Mouse (Mus musculus): Measurements from ENCODE around the gene Lactbl1. TPM values are rescaled to one million over a fixed set of nuclear protein-coding genes. Genes with fewer than 3 reads are reported as not detected.

Lactbl1 gene
- polyA plus RNA-seq, 1 experiment from 2014 or later, result 0.10 TPM

DNA sequence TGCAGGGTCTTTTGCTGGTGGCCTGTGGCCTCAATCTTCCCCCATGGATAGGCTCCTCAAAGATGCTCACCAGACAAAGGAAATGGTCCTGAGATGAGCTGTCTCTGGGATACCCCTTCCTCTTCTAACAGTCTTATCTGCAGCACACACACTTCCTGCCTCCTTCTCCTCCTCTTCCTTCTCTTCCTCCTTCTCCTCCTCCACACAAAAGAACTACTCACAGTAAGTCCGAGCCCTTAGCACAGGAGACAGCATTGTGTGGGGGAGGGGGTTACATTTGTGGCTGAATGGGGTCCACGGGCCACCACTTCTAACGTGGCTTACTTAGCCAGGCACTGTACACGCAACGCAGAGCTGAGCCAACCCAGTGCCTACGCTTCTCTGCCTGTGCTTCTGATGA is 30.6 kb downstream of the Lactbl1 start:
- WGBS, result 67% methylated on average over 6 of the region's 6 CpGs
- H3K27ac ChIP-seq (ENCODE audit: low read length), result no peak overlapping the region
- H3K4me2 ChIP-seq (replicated peaks; ENCODE audit: low read depth, low read length), result no peak overlapping the region
- H3K27me3 ChIP-seq (ENCODE audit: control insufficient read depth, insufficient read depth, low read length), result no peaks in the 10 kb centered on the region
- no peak overlapping the region for H3K9ac ChIP-seq (replicated peaks; ENCODE audit: low read depth, low read length)
- ATAC-seq (ENCODE audit: insufficient number of reproducible peaks, insufficient read depth, low FRiP score, low read depth), result no peak
- H3K4me3 ChIP-seq (ENCODE audit: low read depth, low read length), result no peak overlapping the region
- peaks cover 13% of the 10 kb centered on the region; the same call in 1 of the 2 replicates for H3K4me1 ChIP-seq (ENCODE audit: control insufficient read depth, insufficient read depth, low read length)
- peaks cover 7% of the 10 kb centered on the region for H3K36me3 ChIP-seq (ENCODE audit: control insufficient read depth, insufficient read depth, low read length)
- H3K9me3 ChIP-seq (ENCODE audit: control insufficient read depth, low read depth, low read length), result no peaks in the 10 kb centered on the region

- Histone ChIP-seq H3K4me3 (ENCODE audit: low read depth, low read length) (no peak overlapping the region), H3K9me3 (ENCODE audit: control insufficient read depth, low read depth, low read length) (no peaks in the 10 kb centered on the region), H3K27me3 (ENCODE audit: control insufficient read depth, insufficient read depth, low read length) (no peaks in the 10 kb centered on the region), H3K4me1 (ENCODE audit: control insufficient read depth, insufficient read depth, low read length) (peaks cover 13% of the 10 kb centered on the region; the same call in 1 of the 2 replicates), H3K4me2 (replicated peaks; ENCODE audit: low read depth, low read length) (no peak overlapping the region), H3K9ac (replicated peaks; ENCODE audit: low read depth, low read length) (no peak overlapping the region), H3K27ac (ENCODE audit: low read length) (no peak overlapping the region), H3K36me3 (ENCODE audit: control insufficient read depth, insufficient read depth, low read length) (peaks cover 11% of the 10 kb centered on the region)
- WGBS, result 82% methylated on average over 10 of the region's 10 CpGs
- ATAC-seq (ENCODE audit: insufficient number of reproducible peaks, insufficient read depth, low FRiP score, low read depth), result no peak
Observed at GRCm38 (mm10) chr4:136653692-136654234, 31.3 kb downstream of the Lactbl1 start.

DNA sequence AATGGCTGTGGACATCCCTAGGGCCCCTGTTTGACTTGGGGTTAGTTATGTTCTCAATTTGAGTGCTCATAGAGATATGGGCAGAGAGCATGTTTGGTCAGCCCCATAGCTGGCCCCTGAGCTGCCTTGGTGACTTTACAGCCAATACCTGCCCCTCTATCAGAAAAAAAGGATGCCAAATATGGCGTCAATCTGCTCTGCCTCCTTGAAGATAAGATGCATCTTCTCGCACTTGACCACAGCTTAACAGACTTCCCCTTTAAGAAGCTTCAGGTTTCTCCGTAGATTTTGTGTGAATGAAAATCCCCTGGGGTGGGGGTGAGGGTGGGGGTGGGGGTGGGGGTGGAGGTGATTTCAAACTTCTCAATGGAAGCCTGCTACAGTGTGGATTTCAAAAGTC is 35.5 kb downstream of the Lactbl1 start:
- Histone ChIP-seq H3K4me2 (replicated peaks; ENCODE audit: low read depth, low read length) (no peak overlapping the region), H3K36me3 (ENCODE audit: control insufficient read depth, insufficient read depth, low read length) (peaks cover 19% of the 10 kb centered on the region)
- no peak for ATAC-seq (ENCODE audit: insufficient number of reproducible peaks, insufficient read depth, low FRiP score, low read depth)

DNA sequence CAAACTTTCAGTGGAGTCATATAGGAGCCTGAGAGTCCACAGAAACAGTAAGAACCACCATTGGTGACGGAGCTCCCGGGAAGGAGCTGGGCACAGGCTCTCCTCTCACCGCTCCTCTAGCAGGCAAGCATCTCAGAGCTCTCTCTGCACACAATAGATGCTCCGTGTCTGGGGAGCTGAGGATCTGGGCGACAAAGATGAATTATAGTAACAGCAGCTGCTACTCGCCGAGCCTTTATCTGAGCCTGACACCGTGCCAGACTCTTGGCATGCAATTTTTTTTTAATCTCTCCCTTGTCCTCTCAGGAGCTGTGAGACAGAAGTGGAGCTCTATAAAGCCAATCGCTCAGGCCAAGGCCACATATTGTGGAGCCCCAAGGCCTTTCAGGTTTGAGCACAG is 42.6 kb downstream of the Lactbl1 start:
- WGBS, result 63% methylated on average over 9 of the region's 9 CpGs
- Histone ChIP-seq H3K4me2 (replicated peaks; ENCODE audit: low read depth, low read length) (no peak overlapping the region), H3K4me1 (ENCODE audit: control insufficient read depth, insufficient read depth, low read length) (no peaks in the 10 kb centered on the region), H3K36me3 (ENCODE audit: control insufficient read depth, insufficient read depth, low read length) (peaks cover 9% of the 10 kb centered on the region), H3K9me3 (ENCODE audit: control insufficient read depth, low read depth, low read length) (no peaks in the 10 kb centered on the region), H3K9ac (replicated peaks; ENCODE audit: low read depth, low read length) (no peak overlapping the region), H3K4me3 (ENCODE audit: low read depth, low read length) (no peak overlapping the region), H3K27me3 (ENCODE audit: control insufficient read depth, insufficient read depth, low read length) (no peaks in the 10 kb centered on the region), H3K27ac (ENCODE audit: low read length) (no peak overlapping the region)
- no peak for ATAC-seq (ENCODE audit: insufficient number of reproducible peaks, insufficient read depth, low FRiP score, low read depth)

More for the DNA sequence above, 35.5 kb downstream of the Lactbl1 start:
- Histone ChIP-seq H3K27ac (ENCODE audit: low read length) (no peak overlapping the region), H3K9ac (replicated peaks; ENCODE audit: low read depth, low read length) (no peak overlapping the region), H3K27me3 (ENCODE audit: control insufficient read depth, insufficient read depth, low read length) (no peaks in the 10 kb centered on the region), H3K9me3 (ENCODE audit: control insufficient read depth, low read depth, low read length) (no peaks in the 10 kb centered on the region), H3K4me3 (ENCODE audit: low read depth, low read length) (no peak overlapping the region), H3K4me1 (ENCODE audit: control insufficient read depth, insufficient read depth, low read length) (no peaks in the 10 kb centered on the region)
- 63% methylated on average over 3 of the region's 3 CpGs for WGBS

DNA sequence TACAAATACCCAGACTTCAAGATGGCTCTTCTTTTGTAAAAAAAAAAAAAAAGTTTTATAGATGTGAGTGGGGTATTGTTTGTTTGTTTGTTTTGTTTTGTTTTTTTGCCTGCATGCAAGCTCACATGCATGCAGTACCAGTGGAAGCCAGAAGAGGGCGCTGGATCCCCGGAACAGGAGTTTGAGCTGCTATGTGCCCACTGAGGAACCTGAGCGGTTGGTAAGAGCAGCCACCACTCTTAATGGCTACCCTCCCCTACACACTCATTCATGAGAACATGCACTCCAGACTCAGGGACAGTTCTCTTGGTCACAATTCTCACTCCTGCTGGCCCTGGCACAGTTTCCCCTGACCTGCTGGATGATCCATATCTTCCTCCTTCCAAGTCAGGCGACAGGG is 43.6 kb downstream of the Lactbl1 start:
- Histone ChIP-seq H3K27me3 (ENCODE audit: control insufficient read depth, insufficient read depth, low read length) (no peaks in the 10 kb centered on the region), H3K9me3 (ENCODE audit: control insufficient read depth, low read depth, low read length) (no peaks in the 10 kb centered on the region), H3K27ac (ENCODE audit: low read length) (no peak overlapping the region), H3K9ac (replicated peaks; ENCODE audit: low read depth, low read length) (no peak overlapping the region), H3K4me3 (ENCODE audit: low read depth, low read length) (no peak overlapping the region), H3K36me3 (ENCODE audit: control insufficient read depth, insufficient read depth, low read length) (peaks cover 14% of the 10 kb centered on the region; the same call in 1 of the 2 replicates), H3K4me2 (replicated peaks; ENCODE audit: low read depth, low read length) (no peak overlapping the region), H3K4me1 (ENCODE audit: control insufficient read depth, insufficient read depth, low read length) (no peaks in the 10 kb centered on the region)
- no peak for ATAC-seq (ENCODE audit: insufficient number of reproducible peaks, insufficient read depth, low FRiP score, low read depth)
- WGBS, result 64% methylated on average over 4 of the region's 4 CpGs

DNA sequence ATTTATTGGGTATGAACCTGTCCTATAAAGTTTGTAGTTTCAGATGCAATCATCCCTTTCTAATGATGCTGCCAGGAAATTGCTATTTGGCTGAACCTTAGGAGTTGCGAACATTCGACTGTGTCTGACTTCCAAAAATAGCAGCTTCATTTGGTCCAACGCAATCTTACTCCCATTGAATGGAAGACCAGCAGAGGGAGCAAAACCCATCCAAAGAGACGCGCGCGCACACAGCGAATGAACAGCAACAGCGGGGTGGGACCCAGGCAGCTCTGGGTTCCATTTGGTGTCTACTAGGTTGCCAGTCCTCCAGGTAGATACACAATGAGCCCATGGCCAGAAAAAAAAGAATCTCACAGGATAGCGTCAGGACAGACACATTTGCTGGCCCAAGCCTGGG is 45.3 kb downstream of the Lactbl1 start:
- Histone ChIP-seq H3K27me3 (ENCODE audit: control insufficient read depth, insufficient read depth, low read length) (no peaks in the 10 kb centered on the region), H3K36me3 (ENCODE audit: control insufficient read depth, insufficient read depth, low read length) (peaks cover 14% of the 10 kb centered on the region; the same call in 1 of the 2 replicates), H3K9me3 (ENCODE audit: control insufficient read depth, low read depth, low read length) (no peaks in the 10 kb centered on the region), H3K4me3 (ENCODE audit: low read depth, low read length) (no peak overlapping the region), H3K9ac (replicated peaks; ENCODE audit: low read depth, low read length) (no peak overlapping the region), H3K4me2 (replicated peaks; ENCODE audit: low read depth, low read length) (no peak overlapping the region), H3K27ac (ENCODE audit: low read length) (no peak overlapping the region), H3K4me1 (ENCODE audit: control insufficient read depth, insufficient read depth, low read length) (no peaks in the 10 kb centered on the region)
- 70% methylated on average over 10 of the region's 10 CpGs for WGBS
- no peak for ATAC-seq (ENCODE audit: insufficient number of reproducible peaks, insufficient read depth, low FRiP score, low read depth)

GRCm38 (mm10) chr4:136672335-136673090 is 50.1 kb downstream of the Lactbl1 start:
- Histone ChIP-seq H3K27ac (ENCODE audit: low read length) (no peak overlapping the region), H3K27me3 (ENCODE audit: control insufficient read depth, insufficient read depth, low read length) (no peaks in the 10 kb centered on the region), H3K4me3 (ENCODE audit: low read depth, low read length) (no peak overlapping the region), H3K9ac (replicated peaks; ENCODE audit: low read depth, low read length) (no peak overlapping the region), H3K4me1 (ENCODE audit: control insufficient read depth, insufficient read depth, low read length) (no peaks in the 10 kb centered on the region), H3K36me3 (ENCODE audit: control insufficient read depth, insufficient read depth, low read length) (peaks cover 12% of the 10 kb centered on the region; the same call in 1 of the 2 replicates), H3K4me2 (replicated peaks; ENCODE audit: low read depth, low read length) (no peak overlapping the region), H3K9me3 (ENCODE audit: control insufficient read depth, low read depth, low read length) (no peaks in the 10 kb centered on the region)
- ATAC-seq (ENCODE audit: insufficient number of reproducible peaks, insufficient read depth, low FRiP score, low read depth), result no peak
- 85% methylated on average over 19 of the region's 19 CpGs for WGBS

DNA sequence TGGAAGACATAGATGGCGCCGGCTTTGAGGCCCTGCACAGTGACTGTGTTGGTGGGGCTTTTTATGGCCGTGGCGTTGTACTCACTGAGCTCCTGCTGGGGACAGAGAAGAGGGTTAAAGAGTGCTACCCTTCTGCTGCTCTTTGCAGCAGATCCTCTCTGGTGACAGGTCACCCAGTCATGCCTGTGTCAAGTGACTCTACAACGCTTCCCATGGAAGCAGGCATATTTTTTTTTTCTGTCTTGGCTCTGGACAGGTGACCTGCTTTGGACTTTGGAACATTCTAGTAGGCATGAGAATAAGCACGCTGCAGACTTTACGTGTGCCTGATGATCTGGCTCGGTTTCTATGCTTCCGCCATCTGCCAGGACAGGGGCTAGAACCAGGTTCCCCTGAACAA is 53.0 kb downstream of the Lactbl1 start:
- WGBS, result 88% methylated on average over 9 of the region's 9 CpGs
- peaks cover 5% of the 10 kb centered on the region; the same call in 1 of the 2 replicates for H3K36me3 ChIP-seq (ENCODE audit: control insufficient read depth, insufficient read depth, low read length)
- H3K27ac ChIP-seq (ENCODE audit: low read length), result no peak overlapping the region
- no peak overlapping the region for H3K4me3 ChIP-seq (ENCODE audit: low read depth, low read length)
- H3K9ac ChIP-seq (replicated peaks; ENCODE audit: low read depth, low read length), result no peak overlapping the region
- no peaks in the 10 kb centered on the region for H3K4me1 ChIP-seq (ENCODE audit: control insufficient read depth, insufficient read depth, low read length)
- H3K4me2 ChIP-seq (replicated peaks; ENCODE audit: low read depth, low read length), result no peak overlapping the region
- H3K27me3 ChIP-seq (ENCODE audit: control insufficient read depth, insufficient read depth, low read length), result no peaks in the 10 kb centered on the region
- ATAC-seq (ENCODE audit: insufficient number of reproducible peaks, insufficient read depth, low FRiP score, low read depth), result no peak
- H3K9me3 ChIP-seq (ENCODE audit: control insufficient read depth, low read depth, low read length), result no peaks in the 10 kb centered on the region
